Mouse (Mus musculus) hindbrain, embryonic 15.5 days (tissue): ENCODE measurements around the gene Clhc1. TPM values are rescaled to one million over a fixed set of nuclear protein-coding genes. Genes with fewer than 3 reads are reported as not detected.

ENCODE experiments used
- ATAC-seq: fragments of 200-750 bp; cut with Nextera tagmentation; 2 replicates; pipeline ENCODE4 v1.8.0; 2017; ENCODE audit warnings: low read depth, moderate number of reproducible peaks, moderate TSS enrichment; ENCODE audit not compliant: low FRiP score
- H3K27ac ChIP-seq: fragments of 300-500 bp; sonication (generic); replicated peaks from 2 replicates; pipeline ENCODE4 v1.5.1; 2015; ENCODE audit warnings: mild to moderate bottlenecking, inconsistent platforms
- H3K27me3 ChIP-seq: fragments of 300-500 bp; sonication (generic); 2 replicates; pipeline ENCODE4 v1.6.1; 2015; ENCODE audit warnings: control low read depth, inconsistent platforms
- H3K36me3 ChIP-seq: fragments of 300-500 bp; sonication (generic); 2 replicates; pipeline ENCODE4 v1.6.1; 2015; ENCODE audit warnings: control low read depth, inconsistent platforms
- H3K4me1 ChIP-seq: fragments of 300-500 bp; sonication (generic); replicated peaks from 2 replicates; pipeline ENCODE4 v1.6.1; 2015; ENCODE audit warnings: control low read depth, inconsistent platforms
- H3K4me2 ChIP-seq: fragments of 300-500 bp; sonication (generic); 2 replicates; pipeline ENCODE4 v1.6.1; 2015; ENCODE audit warnings: moderate library complexity, mild to moderate bottlenecking, inconsistent platforms
- H3K4me3 ChIP-seq: fragments of 300-500 bp; sonication (generic); 2 replicates; pipeline ENCODE4 v1.5.1; 2015; ENCODE audit warnings: mild to moderate bottlenecking, inconsistent platforms
- H3K9ac ChIP-seq: fragments of 300-500 bp; sonication (generic); 2 replicates; pipeline ENCODE4 v1.6.1; 2015; ENCODE audit warnings: inconsistent platforms
- H3K9me3 ChIP-seq: fragments of 300-500 bp; sonication (generic); 2 replicates; pipeline ENCODE4 v1.6.1; 2016; ENCODE audit warnings: control low read depth, inconsistent platforms
- WGBS: fragments of 180-500 bp; shearing (Covaris S2); methylation state at CpG from one replicate; pipeline ENCODE4 v1.1.7; 2015; 5-methylcytosine and 5-hydroxymethylcytosine counted together
- polyA plus RNA-seq: library from polyadenylated mRNA; unstranded; fragments of >200 nt; fragmentation: Nextera tagmentation; extraction: Ambion mirVana; gene quantifications from 2 replicates; pipeline ENCODE4 v1.2.1, GENCODE M21; 2015

Clhc1 gene
- polyA plus RNA-seq, 1 experiment from 2014 or later = 0.29 TPM

- no peak for ATAC-seq
- Histone ChIP-seq H3K27me3 (no peaks in the 10 kb centered on the region), H3K4me1 (no peaks in the 10 kb centered on the region), H3K36me3 (no peaks in the 10 kb centered on the region), H3K27ac (no peak overlapping the region), H3K4me3 (no peak overlapping the region), H3K4me2 (no peak overlapping the region), H3K9me3 (no peaks in the 10 kb centered on the region), H3K9ac (no peak overlapping the region)
These were observed 31.9 kb downstream of the Clhc1 start for GRCm38 (mm10) chr11:29579610-29580009.

GRCm38 (mm10) chr11:29595217-29595616 lies 47.5 kb downstream of the Clhc1 start:
- H3K27ac ChIP-seq = no peak overlapping the region
- no peaks in the 10 kb centered on the region for H3K36me3 ChIP-seq
- no peak overlapping the region for H3K9ac ChIP-seq
- H3K9me3 ChIP-seq = no peaks in the 10 kb centered on the region
- H3K27me3 ChIP-seq = no peaks in the 10 kb centered on the region
- H3K4me3 ChIP-seq = no peak overlapping the region
- ATAC-seq = no peak
- no peaks in the 10 kb centered on the region for H3K4me1 ChIP-seq
- H3K4me2 ChIP-seq = no peak overlapping the region

GRCm38 (mm10) chr11:29597159-29597558 lies 49.4 kb downstream of the Clhc1 start:
- Histone ChIP-seq H3K4me2 (no peak overlapping the region), H3K4me3 (no peak overlapping the region), H3K4me1 (no peaks in the 10 kb centered on the region), H3K27me3 (no peaks in the 10 kb centered on the region), H3K36me3 (no peaks in the 10 kb centered on the region), H3K9me3 (no peaks in the 10 kb centered on the region), H3K27ac (no peak overlapping the region), H3K9ac (no peak overlapping the region)
- no peak for ATAC-seq

- no peak for ATAC-seq
- Histone ChIP-seq H3K4me2 (no peak overlapping the region), H3K4me1 (no peaks in the 10 kb centered on the region), H3K9me3 (no peaks in the 10 kb centered on the region), H3K27ac (no peak overlapping the region), H3K4me3 (no peak overlapping the region), H3K36me3 (no peaks in the 10 kb centered on the region), H3K9ac (no peak overlapping the region), H3K27me3 (no peaks in the 10 kb centered on the region)
These were observed 51.2 kb downstream of the Clhc1 start for GRCm38 (mm10) chr11:29599000-29599399.

GRCm38 (mm10) chr11:29603581-29603980 lies 55.8 kb downstream of the Clhc1 start:
- Histone ChIP-seq H3K4me3 (no peak overlapping the region), H3K4me2 (no peak overlapping the region), H3K9me3 (no peaks in the 10 kb centered on the region), H3K4me1 (no peaks in the 10 kb centered on the region), H3K27me3 (no peaks in the 10 kb centered on the region), H3K9ac (no peak overlapping the region), H3K27ac (no peak overlapping the region), H3K36me3 (no peaks in the 10 kb centered on the region)
- 34% methylated on average over 2 of the region's 2 CpGs for WGBS
- ATAC-seq = no peak

GRCm38 (mm10) chr11:29607465-29607990 lies 59.8 kb downstream of the Clhc1 start:
- H3K4me3 ChIP-seq = no peak overlapping the region
- no peaks in the 10 kb centered on the region for H3K9me3 ChIP-seq
- WGBS = 91% methylated on average over 2 of the region's 2 CpGs
- H3K4me1 ChIP-seq = no peaks in the 10 kb centered on the region
- no peak overlapping the region for H3K4me2 ChIP-seq
- no peak overlapping the region for H3K9ac ChIP-seq
- H3K27ac ChIP-seq = no peak overlapping the region
- no peaks in the 10 kb centered on the region for H3K36me3 ChIP-seq
- H3K27me3 ChIP-seq = no peaks in the 10 kb centered on the region
- no peak for ATAC-seq

- no peak overlapping the region for H3K9ac ChIP-seq
- no peak for ATAC-seq
- H3K27me3 ChIP-seq = no peaks in the 10 kb centered on the region
- 83% methylated on average over 5 of the region's 5 CpGs for WGBS
- no peak overlapping the region for H3K4me3 ChIP-seq
- H3K9me3 ChIP-seq = no peaks in the 10 kb centered on the region
- no peaks in the 10 kb centered on the region for H3K4me1 ChIP-seq
- H3K27ac ChIP-seq = no peak overlapping the region
- no peak overlapping the region for H3K4me2 ChIP-seq
- no peaks in the 10 kb centered on the region for H3K36me3 ChIP-seq
These were observed 62.2 kb downstream of the Clhc1 start for GRCm38 (mm10) chr11:29609756-29610468.

- Histone ChIP-seq H3K4me3 (no peak overlapping the region), H3K4me1 (no peaks in the 10 kb centered on the region), H3K4me2 (no peak overlapping the region), H3K27ac (no peak overlapping the region), H3K9me3 (no peaks in the 10 kb centered on the region), H3K9ac (no peak overlapping the region), H3K36me3 (no peaks in the 10 kb centered on the region), H3K27me3 (no peaks in the 10 kb centered on the region)
- no peak for ATAC-seq
These were observed 64.3 kb downstream of the Clhc1 start for GRCm38 (mm10) chr11:29612007-29612406.

- H3K4me1 ChIP-seq = no peaks in the 10 kb centered on the region
- H3K27me3 ChIP-seq = no peaks in the 10 kb centered on the region
- H3K4me3 ChIP-seq = no peak overlapping the region
- no peak overlapping the region for H3K27ac ChIP-seq
- no peak overlapping the region for H3K9ac ChIP-seq
- no peak overlapping the region for H3K4me2 ChIP-seq
- no peaks in the 10 kb centered on the region for H3K9me3 ChIP-seq
- ATAC-seq = no peak
- 92% methylated on average over 4 of the region's 4 CpGs for WGBS
- H3K36me3 ChIP-seq = no peaks in the 10 kb centered on the region
These were observed 65.5 kb downstream of the Clhc1 start for GRCm38 (mm10) chr11:29613185-29613735.

- no peak overlapping the region for H3K27ac ChIP-seq
- H3K36me3 ChIP-seq = no peaks in the 10 kb centered on the region
- H3K27me3 ChIP-seq = no peaks in the 10 kb centered on the region
- no peak for ATAC-seq
- 82% methylated on average over 6 of the region's 6 CpGs for WGBS
- H3K9ac ChIP-seq = no peak overlapping the region
- no peak overlapping the region for H3K4me2 ChIP-seq
- no peaks in the 10 kb centered on the region for H3K4me1 ChIP-seq
- H3K4me3 ChIP-seq = no peak overlapping the region
- no peaks in the 10 kb centered on the region for H3K9me3 ChIP-seq
These were observed 66.6 kb downstream of the Clhc1 start for GRCm38 (mm10) chr11:29614217-29614924.

GRCm38 (mm10) chr11:29622030-29622790 lies 74.5 kb downstream of the Clhc1 start:
- H3K27ac ChIP-seq = no peak overlapping the region
- H3K4me3 ChIP-seq = no peak overlapping the region
- H3K4me2 ChIP-seq = no peak overlapping the region
- H3K27me3 ChIP-seq = no peaks in the 10 kb centered on the region
- WGBS = 65% methylated on average over 5 of the region's 5 CpGs
- H3K36me3 ChIP-seq = no peaks in the 10 kb centered on the region
- no peak for ATAC-seq
- H3K4me1 ChIP-seq = no peaks in the 10 kb centered on the region
- H3K9ac ChIP-seq = no peak overlapping the region
- no peaks in the 10 kb centered on the region for H3K9me3 ChIP-seq

GRCm38 (mm10) chr11:29623327-29623726 lies 75.6 kb downstream of the Clhc1 start:
- Histone ChIP-seq H3K4me1 (no peaks in the 10 kb centered on the region), H3K9ac (no peak overlapping the region), H3K4me3 (no peak overlapping the region), H3K4me2 (no peak overlapping the region), H3K9me3 (no peaks in the 10 kb centered on the region), H3K27ac (no peak overlapping the region), H3K27me3 (no peaks in the 10 kb centered on the region), H3K36me3 (no peaks in the 10 kb centered on the region)
- no peak for ATAC-seq
- WGBS = 96% methylated on average over 3 of the region's 3 CpGs
